Mouse (Mus musculus) embryonic facial prominence, embryonic 11.5 days (tissue): ENCODE results near the gene Sirt3. TPM values are rescaled to one million over a fixed set of nuclear protein-coding genes. Genes with fewer than 3 reads are reported as not detected.
A peak's percentile ranks its signal among the peaks of the same experiment; 100 is the strongest.

ENCODE experiments used
- ATAC-seq: fragments of 200-750 bp; cut with Nextera tagmentation; replicated peaks from 2 replicates; pipeline ENCODE4 v1.8.0; 2017; ENCODE audit warnings: low read depth; ENCODE audit not compliant: insufficient number of reproducible peaks, low FRiP score, low TSS enrichment
- DNase-seq: peaks from one replicate; pipeline ENCODE4 v3.0.0-alpha.2; 2015; ENCODE audit warnings: low spot score
- H3K27ac ChIP-seq: fragments of 300-500 bp; sonication (generic); replicated peaks from 2 replicates; pipeline ENCODE4 v1.5.1; 2014; ENCODE audit warnings: mild to moderate bottlenecking, low read depth, low read length, control low read depth
- H3K27me3 ChIP-seq: fragments of 300-500 bp; sonication (generic); 2 replicates; pipeline ENCODE4 v1.6.1; 2014; ENCODE audit warnings: mild to moderate bottlenecking, low read length, moderate library complexity, mixed read lengths; ENCODE audit not compliant: control insufficient read depth, insufficient read depth
- H3K36me3 ChIP-seq: fragments of 300-500 bp; sonication (generic); replicated peaks from 2 replicates; pipeline ENCODE4 v1.6.1; 2014; ENCODE audit warnings: low read depth, mild to moderate bottlenecking, low read length, moderate library complexity, mixed read lengths; ENCODE audit not compliant: control insufficient read depth, insufficient read depth
- H3K4me1 ChIP-seq: fragments of 300-500 bp; sonication (generic); 2 replicates; pipeline ENCODE4 v1.6.1; 2014; ENCODE audit warnings: low read length, mixed read lengths; ENCODE audit not compliant: control insufficient read depth, insufficient read depth
- H3K4me2 ChIP-seq: fragments of 300-500 bp; sonication (generic); 2 replicates; pipeline ENCODE4 v1.6.1; 2014; ENCODE audit warnings: low read depth, mild to moderate bottlenecking, control low read depth, low read length, moderate library complexity
- H3K4me3 ChIP-seq: fragments of 300-500 bp; sonication (generic); 2 replicates; pipeline ENCODE4 v1.5.1; 2014; ENCODE audit warnings: low read depth, low read length, control low read depth
- H3K9ac ChIP-seq: fragments of 300-500 bp; sonication (generic); replicated peaks from 2 replicates; pipeline ENCODE4 v1.6.1; 2014; ENCODE audit warnings: mild to moderate bottlenecking, control low read depth, low read length
- H3K9me3 ChIP-seq: fragments of 300-500 bp; sonication (generic); replicated peaks from 2 replicates; pipeline ENCODE4 v1.6.1; 2016; ENCODE audit warnings: mild to moderate bottlenecking, low read length, inconsistent platforms, mixed read lengths; ENCODE audit not compliant: control insufficient read depth
- WGBS: fragments of 180-500 bp; shearing (Covaris S2); extraction: QIAGEN DNeasy Blood & Tissue Kit; methylation state at CpG from one replicate; pipeline ENCODE4 v1.1.7; 2014; 5-methylcytosine and 5-hydroxymethylcytosine counted together
- polyA plus RNA-seq: library from polyadenylated mRNA; unstranded; fragments of >200 nt; fragmentation: Nextera tagmentation; extraction: Ambion mirVana; gene quantifications from 2 replicates; pipeline ENCODE4 v1.2.1, GENCODE M21; 2014

Sirt3 gene
- polyA plus RNA-seq, 1 experiment from 2014 or later, result 17.1 TPM

GRCm38 (mm10) chr7:140914031-140914690 lies 32.1 kb upstream of the Sirt3 start:
- DNase-seq, result no peak
- H3K36me3 ChIP-seq, result no peaks in the 10 kb centered on the region
- H3K27me3 ChIP-seq, result no peaks in the 10 kb centered on the region
- H3K4me2 ChIP-seq, result no peak overlapping the region
- no peak for ATAC-seq
- H3K9me3 ChIP-seq, result no peaks in the 10 kb centered on the region
- H3K9ac ChIP-seq, result no peak overlapping the region
- no peaks in the 10 kb centered on the region for H3K4me1 ChIP-seq
- H3K27ac ChIP-seq, result no peak overlapping the region
- WGBS, result 84% methylated on average over 8 of the region's 8 CpGs
- H3K4me3 ChIP-seq, result no peak overlapping the region

DNA sequence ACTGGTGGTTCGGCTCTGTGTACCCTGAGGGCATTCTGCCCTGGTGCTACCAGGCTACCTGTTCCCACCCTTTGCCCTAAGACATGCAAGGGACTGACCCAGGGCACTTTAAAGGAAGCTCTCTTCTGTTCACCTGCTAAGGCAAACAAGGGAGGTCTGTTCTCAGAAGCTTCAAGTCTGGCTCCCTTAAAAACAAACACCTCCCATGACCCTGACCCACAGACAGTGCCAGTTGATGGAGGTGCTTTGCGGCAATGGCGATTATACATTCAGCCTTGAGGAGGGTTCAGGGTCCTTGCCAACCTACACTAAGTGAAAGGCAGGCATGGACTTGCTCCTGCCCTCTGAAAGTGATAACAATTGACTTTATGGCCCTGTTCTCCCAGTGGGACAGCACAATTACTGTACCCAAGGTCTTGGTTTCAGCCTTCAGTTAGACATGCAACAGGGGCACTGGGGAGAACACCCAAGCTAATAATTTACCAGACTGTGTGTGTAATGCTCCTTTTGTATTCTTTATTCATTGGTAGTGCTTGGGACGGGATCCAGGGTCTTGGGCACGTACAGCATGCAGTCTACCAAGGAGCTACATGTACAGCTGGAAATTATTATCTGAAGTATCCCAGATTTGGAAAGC lies 30.9 kb upstream of the Sirt3 start:
- Histone ChIP-seq H3K9ac (no peak overlapping the region), H3K4me1 (no peaks in the 10 kb centered on the region; the same call in 1 of the 2 replicates), H3K27me3 (no peaks in the 10 kb centered on the region), H3K9me3 (no peaks in the 10 kb centered on the region), H3K36me3 (no peaks in the 10 kb centered on the region), H3K4me2 (no peak overlapping the region), H3K4me3 (no peak overlapping the region), H3K27ac (no peak overlapping the region)
- WGBS, result 64% methylated on average over 5 of the region's 5 CpGs
- DNase-seq (no peak), ATAC-seq (no peak)

DNA sequence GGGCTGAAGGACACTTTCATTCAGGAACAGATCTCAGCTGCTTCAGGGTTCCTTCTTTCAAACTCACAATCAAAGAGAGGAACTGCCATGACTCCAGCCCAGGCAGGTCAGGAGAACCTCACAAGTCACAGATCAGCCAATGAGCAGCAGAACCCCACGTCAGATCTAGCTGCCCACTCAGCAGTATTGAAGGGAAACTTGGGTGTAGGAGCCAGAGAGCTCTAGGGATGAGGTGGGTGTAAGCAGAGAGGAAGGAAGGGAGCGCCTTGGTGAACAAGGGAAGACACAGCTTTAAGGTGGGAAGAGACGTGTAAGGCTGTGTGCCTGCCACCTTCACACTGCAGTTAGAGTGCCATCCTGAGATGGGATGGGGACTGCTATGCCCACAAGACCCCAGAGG lies 30.2 kb upstream of the Sirt3 start:
- H3K27me3 ChIP-seq, result no peaks in the 10 kb centered on the region
- no peak overlapping the region for H3K4me3 ChIP-seq
- WGBS, result 77% methylated on average over 3 of the region's 3 CpGs
- no peaks in the 10 kb centered on the region; the same call in 1 of the 2 replicates for H3K4me1 ChIP-seq
- ATAC-seq, result no peak
- no peak for DNase-seq
- no peaks in the 10 kb centered on the region for H3K9me3 ChIP-seq
- no peak overlapping the region for H3K9ac ChIP-seq
- no peak overlapping the region for H3K27ac ChIP-seq
- no peak overlapping the region for H3K4me2 ChIP-seq
- no peaks in the 10 kb centered on the region for H3K36me3 ChIP-seq

DNA sequence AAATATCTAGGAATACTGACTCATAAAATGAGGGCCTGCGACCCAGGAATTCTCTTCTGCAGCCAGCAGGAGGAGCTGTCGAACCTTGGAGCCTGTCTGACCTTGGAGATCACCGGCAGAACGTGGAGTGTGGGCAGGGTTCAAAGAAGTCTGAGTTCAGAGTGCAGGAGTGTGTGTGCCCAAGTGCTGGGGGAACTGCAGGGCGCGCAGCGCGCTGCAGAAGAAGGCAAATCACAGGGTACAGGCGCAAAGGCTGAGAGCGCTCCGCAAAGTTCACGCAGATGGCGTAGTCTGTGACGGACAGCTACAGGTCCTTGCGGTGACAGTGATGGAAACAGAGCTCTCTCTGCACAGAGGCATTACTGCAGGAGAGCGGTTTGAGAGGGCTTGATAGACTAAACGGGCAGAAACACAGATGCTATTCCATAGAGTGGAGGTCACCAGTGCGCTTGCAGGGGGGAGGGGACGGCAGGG lies 26.6 kb upstream of the Sirt3 start:
- Histone ChIP-seq H3K9ac (peak overlapping the region; percentile 47; the same call in 1 of the 2 replicates), H3K9me3 (no peaks in the 10 kb centered on the region), H3K4me3 (peak overlapping the region; percentile 34), H3K27me3 (no peaks in the 10 kb centered on the region), H3K27ac (no peak overlapping the region), H3K4me1 (no peaks in the 10 kb centered on the region; the same call in 1 of the 2 replicates), H3K4me2 (peak overlapping the region; percentile 74), H3K36me3 (no peaks in the 10 kb centered on the region)
- WGBS, result under 1% methylated on average over 19 of the region's 19 CpGs
- DNase-seq (peak; percentile 92), ATAC-seq (peak; percentile 82)

- 48% methylated on average over 7 of the region's 7 CpGs for WGBS
- Histone ChIP-seq H3K4me3 (no peak overlapping the region), H3K9me3 (no peaks in the 10 kb centered on the region), H3K4me2 (no peak overlapping the region), H3K9ac (no peak overlapping the region; the same call in 1 of the 2 replicates), H3K36me3 (no peaks in the 10 kb centered on the region), H3K27me3 (no peaks in the 10 kb centered on the region), H3K4me1 (no peaks in the 10 kb centered on the region; the same call in 1 of the 2 replicates), H3K27ac (no peak overlapping the region)
- ATAC-seq (no peak), DNase-seq (no peak)
These were observed 26.1 kb upstream of the Sirt3 start for GRCm38 (mm10) chr7:140908181-140908580.

- Histone ChIP-seq H3K9me3 (no peaks in the 10 kb centered on the region), H3K4me1 (no peaks in the 10 kb centered on the region; the same call in 1 of the 2 replicates), H3K27ac (no peak overlapping the region), H3K4me3 (no peak overlapping the region), H3K36me3 (no peaks in the 10 kb centered on the region), H3K4me2 (no peak overlapping the region), H3K9ac (no peak overlapping the region), H3K27me3 (no peaks in the 10 kb centered on the region)
- 83% methylated on average over 7 of the region's 7 CpGs for WGBS
- ATAC-seq, result no peak
- DNase-seq, result no peak
These were observed 25.6 kb upstream of the Sirt3 start for GRCm38 (mm10) chr7:140907697-140908096.

DNA sequence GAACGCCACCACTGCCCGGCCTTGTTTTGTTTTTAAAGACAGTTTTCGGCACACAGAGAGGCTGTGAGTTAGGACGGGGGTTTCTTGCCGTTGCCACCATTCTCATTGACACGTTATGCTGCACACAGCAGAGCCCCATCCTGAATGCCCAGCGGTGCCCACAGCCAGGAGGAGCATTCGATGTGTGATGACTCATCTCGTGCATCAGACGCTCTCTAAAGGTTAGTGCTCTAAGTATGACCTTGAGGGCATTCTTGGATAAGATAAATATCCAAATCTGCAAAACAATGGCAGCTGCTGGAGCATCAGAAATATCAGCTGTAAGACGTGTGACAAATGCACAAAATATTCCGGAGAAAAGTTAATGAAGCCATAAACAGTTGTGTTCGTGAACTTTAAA lies 25.0 kb upstream of the Sirt3 start:
- DNase-seq, result no peak
- ATAC-seq, result no peak
- WGBS, result 85% methylated on average over 13 of the region's 13 CpGs
- Histone ChIP-seq H3K27me3 (no peaks in the 10 kb centered on the region), H3K4me2 (no peak overlapping the region), H3K36me3 (no peaks in the 10 kb centered on the region), H3K4me1 (no peaks in the 10 kb centered on the region; the same call in 1 of the 2 replicates), H3K9me3 (no peaks in the 10 kb centered on the region), H3K4me3 (no peak overlapping the region), H3K27ac (no peak overlapping the region), H3K9ac (no peak overlapping the region)

DNA sequence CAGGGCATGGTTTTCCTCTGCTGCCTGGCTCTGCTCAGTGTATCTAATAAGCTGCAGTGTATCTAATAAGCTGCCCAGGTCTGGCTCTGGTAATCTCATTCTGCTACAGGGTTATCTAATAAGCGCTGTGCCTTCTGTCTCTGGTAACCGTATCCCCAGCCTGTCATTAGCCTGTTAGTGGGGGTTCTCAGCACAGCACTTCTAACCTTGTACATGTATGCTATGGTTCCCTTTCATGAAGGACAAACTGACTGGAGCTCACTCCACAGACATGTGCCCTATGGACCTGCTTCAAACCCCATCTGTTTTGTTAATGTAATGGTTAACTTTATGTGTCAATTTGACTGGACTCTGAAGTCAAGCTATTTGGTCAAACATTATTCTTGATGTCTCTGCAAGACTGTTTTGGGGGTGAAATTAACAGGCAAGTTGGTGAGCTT lies 23.6 kb upstream of the Sirt3 start:
- Histone ChIP-seq H3K36me3 (no peaks in the 10 kb centered on the region), H3K9ac (no peak overlapping the region), H3K9me3 (no peaks in the 10 kb centered on the region), H3K27ac (no peak overlapping the region), H3K4me3 (no peak overlapping the region), H3K4me2 (no peak overlapping the region), H3K4me1 (no peaks in the 10 kb centered on the region; the same call in 1 of the 2 replicates), H3K27me3 (no peaks in the 10 kb centered on the region)
- no peak for DNase-seq
- no peak for ATAC-seq
- WGBS, result 78% methylated on average over 2 of the region's 2 CpGs
